Mouse (Mus musculus) stomach, postnatal 0 days (tissue): Measurements from ENCODE around the gene Dusp19. TPM values are rescaled to one million over a fixed set of nuclear protein-coding genes. Genes with fewer than 3 reads are reported as not detected.

ENCODE experiments used
- ATAC-seq: fragments of 200-750 bp; cut with Nextera tagmentation; 2 replicates; pipeline ENCODE4 v1.8.0; 2017; ENCODE audit not compliant: low FRiP score, low TSS enrichment
- DNase-seq: peaks from one replicate; pipeline ENCODE4 v3.0.0-alpha.2; 2016; ENCODE audit warnings: low spot score
- H3K27ac ChIP-seq: fragments of 300-500 bp; sonication (generic); replicated peaks from 2 replicates; pipeline ENCODE4 v1.5.1; 2014; ENCODE audit warnings: mild to moderate bottlenecking, control low read depth
- H3K27me3 ChIP-seq: fragments of 300-500 bp; sonication (generic); 2 replicates; pipeline ENCODE4 v1.6.1; 2014; ENCODE audit warnings: low read length; ENCODE audit not compliant: control insufficient read depth, insufficient read depth
- H3K36me3 ChIP-seq: fragments of 300-500 bp; sonication (generic); 2 replicates; pipeline ENCODE4 v1.6.1; 2014; ENCODE audit warnings: low read length, mixed read lengths; ENCODE audit not compliant: control insufficient read depth, insufficient read depth
- H3K4me1 ChIP-seq: fragments of 300-500 bp; sonication (generic); replicated peaks from 2 replicates; pipeline ENCODE4 v1.6.1; 2014; ENCODE audit warnings: antibody characterized with exemption; ENCODE audit not compliant: control insufficient read depth, insufficient read depth
- H3K4me2 ChIP-seq: fragments of 300-500 bp; sonication (generic); replicated peaks from 2 replicates; pipeline ENCODE4 v1.6.1; 2014; ENCODE audit warnings: low read depth, mild to moderate bottlenecking, control low read depth, moderate library complexity
- H3K4me3 ChIP-seq: fragments of 300-500 bp; sonication (generic); 2 replicates; pipeline ENCODE4 v1.5.1; 2014; ENCODE audit warnings: low read depth, low read length, control low read depth
- H3K9ac ChIP-seq: fragments of 300-500 bp; sonication (generic); 2 replicates; pipeline ENCODE4 v1.6.1; 2014; ENCODE audit warnings: mild to moderate bottlenecking, low read length, control low read depth, mixed read lengths
- H3K9me3 ChIP-seq: fragments of 300-500 bp; sonication (generic); 2 replicates; pipeline ENCODE4 v1.6.1; 2016; ENCODE audit warnings: low read length; ENCODE audit not compliant: control insufficient read depth
- CTCF ChIP-seq: IDR thresholded peaks from 2 replicates; pipeline ENCODE4 v1.5.1; 2016; ENCODE audit warnings: antibody characterized with exemption, low read depth, mild to moderate bottlenecking, moderate library complexity
- EP300 ChIP-seq: optimal IDR thresholded peaks from 2 replicates; pipeline ENCODE3; 2016; ENCODE audit warnings: antibody characterized with exemption
- WGBS: fragments of 180-500 bp; shearing (Covaris S2); extraction: QIAGEN DNeasy Blood & Tissue Kit; methylation state at CpG from one replicate; pipeline ENCODE4 v1.1.7; 2014; 5-methylcytosine and 5-hydroxymethylcytosine counted together
- polyA plus RNA-seq: library from polyadenylated mRNA; unstranded; fragments of >200 nt; fragmentation: Nextera tagmentation; extraction: Ambion mirVana; gene quantifications from 2 replicates; pipeline ENCODE4 v1.2.1, GENCODE M21; 2015

Gene Dusp19
- polyA plus RNA-seq, result 10.2 and 10.3 TPM in 2 replicates

DNA sequence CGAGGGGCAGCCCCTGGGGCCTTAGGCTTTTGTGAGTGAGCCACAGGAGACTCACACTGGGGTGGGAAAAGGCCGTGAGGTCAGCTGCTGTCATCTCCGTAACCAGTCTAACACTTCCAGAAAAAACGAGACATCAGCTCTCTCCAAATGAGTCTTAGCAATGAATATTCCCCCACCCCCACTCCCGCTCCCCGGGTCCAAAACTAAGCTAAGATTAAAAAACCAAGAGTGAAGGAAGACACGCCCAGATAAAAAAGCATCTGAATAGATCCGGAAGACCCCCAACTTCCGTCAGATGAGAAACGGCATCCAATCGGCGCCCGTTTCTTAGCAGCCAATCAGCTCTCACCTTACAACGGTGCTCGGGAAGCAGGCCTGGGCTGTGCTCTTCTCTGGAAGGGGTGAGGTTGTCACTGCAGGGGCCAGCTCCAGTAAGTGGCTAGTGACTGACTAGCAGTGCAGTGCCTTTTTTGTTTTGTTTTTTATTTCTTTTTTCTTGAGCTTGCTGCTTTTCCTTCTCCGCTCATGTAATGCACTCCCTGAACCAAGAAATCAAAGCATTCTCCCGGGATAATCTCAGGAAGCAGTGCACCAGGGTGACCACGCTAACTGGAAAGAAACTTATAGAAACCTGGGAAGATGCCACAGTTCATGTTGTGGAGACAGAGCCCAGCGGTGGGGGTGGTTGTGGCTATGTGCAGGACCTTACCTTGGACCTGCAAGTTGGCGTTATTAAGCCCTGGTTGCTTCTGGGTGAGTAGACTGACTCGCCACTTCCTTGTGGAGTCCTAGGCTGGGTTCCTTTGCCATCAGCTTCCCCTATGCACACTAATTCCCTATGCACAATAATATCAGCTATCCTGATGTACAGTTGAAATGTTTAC, at the start of gene Dusp19, which contains the start of gene Nup35:
TSS of gene Dusp19 (plus strand) at position 192 of the 884 bp plus-strand sequence.
TSS of gene Nup35 (plus strand) at position 383 of the 884 bp plus-strand sequence.
- Histone ChIP-seq H3K9ac (peak within 1 kb of the TSS; percentile 79), H3K9me3 (no peaks in the 10 kb centered on the region), H3K27ac (peak within 1 kb of the TSS; percentile 56; the same call in 1 of the 2 replicates), H3K36me3 (no peaks in the 10 kb centered on the region), H3K27me3 (no peaks in the 10 kb centered on the region), H3K4me3 (peak within 1 kb of the TSS; percentile 60), H3K4me2 (peak within 1 kb of the TSS; percentile 76), H3K4me1 (no peaks in the 10 kb centered on the region)
- peak; percentile 87 for DNase-seq
- WGBS, result under 1% methylated on average over 21 of the region's 21 CpGs
- TF ChIP-seq EP300 (peak; percentile 30), CTCF (no peak)
- peak; percentile 98 for ATAC-seq

DNA sequence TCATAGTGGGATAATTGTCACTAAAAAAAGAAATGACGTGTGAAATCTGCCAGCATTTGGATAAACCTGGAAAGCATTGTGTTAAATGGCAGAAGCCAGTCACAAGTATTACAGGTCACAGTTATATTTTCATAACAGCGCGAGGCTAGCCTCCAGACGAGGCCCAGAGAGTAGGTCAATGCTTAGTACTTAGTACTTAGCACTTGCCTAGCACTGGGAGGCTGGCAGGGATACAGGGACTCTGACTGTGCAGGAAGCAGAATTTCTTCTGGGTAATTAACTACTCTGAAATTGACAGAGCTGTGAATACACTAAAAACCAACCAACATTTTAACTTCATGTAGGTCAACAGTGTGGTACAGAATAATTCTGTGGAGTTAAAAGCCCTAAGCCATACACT, 49.4 kb upstream of the Dusp19 start:
- Histone ChIP-seq H3K27ac (no peak overlapping the region), H3K4me2 (no peak overlapping the region), H3K4me3 (no peak overlapping the region), H3K4me1 (no peaks in the 10 kb centered on the region), H3K9me3 (no peaks in the 10 kb centered on the region), H3K9ac (no peak overlapping the region), H3K36me3 (no peaks in the 10 kb centered on the region), H3K27me3 (no peaks in the 10 kb centered on the region)
- TF ChIP-seq EP300 (no peak), CTCF (no peak)
- ATAC-seq, result no peak
- 88% methylated on average over 4 of the region's 4 CpGs for WGBS
- DNase-seq, result no peak

GRCm38 (mm10) chr2:80570656-80571055, 46.2 kb upstream of the Dusp19 start:
- Histone ChIP-seq H3K27ac (no peak overlapping the region), H3K9me3 (no peaks in the 10 kb centered on the region), H3K27me3 (no peaks in the 10 kb centered on the region), H3K4me3 (no peak overlapping the region), H3K4me2 (no peak overlapping the region), H3K36me3 (no peaks in the 10 kb centered on the region), H3K9ac (no peak overlapping the region), H3K4me1 (no peaks in the 10 kb centered on the region)
- WGBS, result 62% methylated on average over 4 of the region's 4 CpGs
- TF ChIP-seq EP300, result no peak
- TF ChIP-seq CTCF, result no peak
- ATAC-seq (no peak), DNase-seq (no peak)

DNA sequence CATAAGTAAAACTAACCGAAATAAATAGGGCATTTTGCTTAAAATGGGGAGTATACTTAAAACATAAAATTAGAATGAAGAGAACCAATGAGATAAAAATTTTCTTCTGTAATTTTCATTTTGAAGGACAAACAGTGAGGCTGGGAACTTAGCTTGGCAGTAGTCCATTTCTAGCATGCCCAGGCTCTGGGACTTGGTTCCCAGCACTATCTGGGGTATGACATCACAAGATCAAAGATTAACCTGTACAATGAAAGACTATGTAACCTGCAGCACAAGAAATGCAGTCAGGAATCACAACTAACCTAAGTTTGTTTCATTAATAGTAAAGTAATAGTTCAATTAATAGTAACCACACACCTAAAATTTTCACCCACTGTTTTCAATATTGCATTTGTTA, 39.6 kb upstream of the Dusp19 start:
- Histone ChIP-seq H3K27ac (no peak overlapping the region), H3K4me2 (no peak overlapping the region), H3K4me1 (0 out of 2 replicates have a peak, but pooled peaks cover 4% of the 10 kb centered on the region), H3K9me3 (no peaks in the 10 kb centered on the region), H3K9ac (no peak overlapping the region), H3K36me3 (no peaks in the 10 kb centered on the region), H3K27me3 (no peaks in the 10 kb centered on the region), H3K4me3 (no peak overlapping the region)
- no peak for TF ChIP-seq CTCF
- no peak for TF ChIP-seq EP300
- DNase-seq (no peak), ATAC-seq (no peak)
- WGBS, result 90% methylated on average over 1 of the region's 1 CpGs

DNA sequence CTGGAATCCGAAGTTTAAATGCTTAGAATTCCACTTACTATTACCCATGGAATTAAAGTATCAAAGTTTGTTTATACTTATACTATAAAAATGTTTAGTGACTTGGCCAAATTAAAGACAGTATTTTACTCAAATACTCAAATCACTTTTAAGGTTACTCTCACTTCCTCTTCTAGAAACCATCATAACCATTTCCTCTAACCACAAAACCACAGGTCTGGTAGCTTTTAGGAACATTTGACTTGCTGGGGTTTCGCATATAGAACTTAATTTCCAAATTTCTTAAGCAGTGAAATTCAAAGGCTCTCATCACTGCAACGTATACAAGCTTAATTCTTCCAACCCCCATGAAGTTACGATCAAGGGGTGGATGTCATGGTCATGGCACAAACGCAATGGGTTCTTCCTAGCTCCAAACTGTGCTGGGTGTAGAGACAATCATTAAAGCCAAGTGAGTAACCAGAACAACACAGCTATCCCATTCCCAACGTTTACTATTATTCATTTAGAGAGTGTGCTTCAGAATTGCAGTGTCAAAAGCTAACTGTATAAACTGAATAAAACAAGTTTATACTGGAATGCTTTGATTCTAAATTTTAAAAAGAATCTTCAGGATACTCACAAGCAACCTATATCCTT, 37.5 kb upstream of the Dusp19 start:
- DNase-seq, result no peak
- Histone ChIP-seq H3K27ac (no peak overlapping the region), H3K4me1 (0 out of 2 replicates have a peak, but pooled peaks cover 4% of the 10 kb centered on the region), H3K4me2 (peak overlapping the region; percentile 58), H3K4me3 (peak overlapping the region; percentile 97; the same call in 1 of the 2 replicates), H3K9ac (no peak overlapping the region), H3K36me3 (no peaks in the 10 kb centered on the region), H3K27me3 (no peaks in the 10 kb centered on the region), H3K9me3 (no peaks in the 10 kb centered on the region)
- no peak for ATAC-seq
- WGBS, result 21% methylated on average over 6 of the region's 6 CpGs
- TF ChIP-seq CTCF (no peak), EP300 (no peak)
